Comparison of ENCODE assay signal across 43 mouse cellular contexts in the genomic region with DNA sequence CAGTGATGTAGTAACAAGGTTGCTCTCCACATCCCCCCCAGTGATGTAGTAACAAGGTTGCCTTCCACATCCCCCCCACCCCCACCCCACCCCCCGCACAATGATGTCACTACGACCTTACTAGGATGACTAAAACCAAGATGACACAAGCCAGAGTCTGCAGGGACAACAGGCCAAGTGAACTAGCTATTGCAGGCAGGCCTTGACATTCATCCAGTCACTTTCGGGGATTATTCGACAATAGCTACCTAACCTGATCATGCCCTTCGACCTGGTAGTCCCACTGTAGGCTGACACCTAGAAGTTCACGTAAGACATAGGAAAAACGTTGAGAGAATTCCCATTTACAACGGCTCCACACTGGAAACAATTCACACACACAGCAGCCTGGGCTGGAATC. TPM values are rescaled to one million over a fixed set of nuclear protein-coding genes. Genes with fewer than 3 reads are reported as not detected.
"Had no signal": no experiment of that assay in that cellular context is flagged by ENCODE, and none has a peak within 500 bp of the region (broad histone marks: within the 10 kb centered on the region; RNA-seq: fewer than 3 reads in every experiment).

No protein-coding gene starts in this region.

- H3K27ac ChIP-seq: heart, adult 2 months; heart, embryonic 13.5 days; heart, embryonic 15.5 days; hindbrain, embryonic 13.5 days; hindbrain, embryonic 15.5 days; hindbrain, postnatal 0 days; kidney, embryonic 15.5 days; kidney, postnatal 0 days; limb, embryonic 13.5 days; limb, embryonic 15.5 days; liver, embryonic 12.5 days; liver, embryonic 14.5 days had no signal

- H3K4me2 ChIP-seq: heart, embryonic 11.5 days; heart, embryonic 13.5 days; heart, embryonic 15.5 days; hindbrain, embryonic 13.5 days; hindbrain, embryonic 15.5 days; kidney, embryonic 15.5 days; limb, embryonic 13.5 days; limb, embryonic 15.5 days; liver, embryonic 12.5 days had no signal

- H3K9me3 ChIP-seq: heart, embryonic 13.5 days; heart, embryonic 15.5 days; hindbrain, embryonic 13.5 days; hindbrain, embryonic 15.5 days; kidney, embryonic 15.5 days; limb, embryonic 13.5 days; limb, embryonic 15.5 days; liver, embryonic 12.5 days had no signal

- H3K4me1 ChIP-seq: heart, embryonic 13.5 days; heart, embryonic 15.5 days; hindbrain, embryonic 13.5 days; hindbrain, embryonic 15.5 days; kidney, embryonic 15.5 days; limb, embryonic 13.5 days; limb, embryonic 15.5 days; liver, embryonic 12.5 days had no signal

- H3K9ac ChIP-seq: heart, embryonic 13.5 days; heart, embryonic 15.5 days; hindbrain, embryonic 13.5 days; hindbrain, embryonic 15.5 days; kidney, embryonic 15.5 days; limb, embryonic 13.5 days; limb, embryonic 15.5 days; liver, embryonic 12.5 days; liver, embryonic 14.5 days had no signal

- ATAC-seq: hindbrain, postnatal 0 days; intestine, embryonic 16.5 days; liver, embryonic 12.5 days had no signal

- H3K4me3 ChIP-seq: heart, adult 2 months; heart, embryonic 13.5 days; heart, embryonic 15.5 days; hindbrain, embryonic 13.5 days; hindbrain, embryonic 15.5 days; kidney, embryonic 15.5 days; limb, embryonic 13.5 days; limb, embryonic 15.5 days; liver, embryonic 12.5 days had no signal

- H3K27me3 ChIP-seq: heart, embryonic 13.5 days; hindbrain, embryonic 13.5 days; hindbrain, embryonic 15.5 days; kidney, embryonic 15.5 days; limb, embryonic 13.5 days; limb, embryonic 15.5 days; liver, embryonic 12.5 days had no signal

- DNase-seq: gastrocnemius, postnatal 14 days; gastrocnemius, postnatal 36 days; heart, adult 11 months; heart, adult 2 months; heart, postnatal 14 days; heart, postnatal 36 days; kidney, adult 11 months; kidney, adult 2 months; kidney, adult 9 months; kidney, postnatal 14 days; kidney, postnatal 36 days; layer of hippocampus, adult 9-11 months; layer of hippocampus, postnatal 36 days; left cerebral cortex, postnatal 4 days had no signal

- H3K36me3 ChIP-seq: heart, embryonic 13.5 days; heart, embryonic 15.5 days; hindbrain, embryonic 13.5 days; hindbrain, embryonic 15.5 days; kidney, embryonic 15.5 days; limb, embryonic 13.5 days; limb, embryonic 15.5 days; liver, embryonic 12.5 days had no signal

RNA-seq across cellular contexts. Expression of a gene that starts 37.6 kb away (rescaled TPM):
- total RNA-seq: gastrocnemius, adult 8-10 months; gastrocnemius, postnatal 14 days; gastrocnemius, postnatal 36 days; heart, adult 2 months; heart, postnatal 14 days; heart, postnatal 36 days; hematopoietic stem cell, adult 5-6 weeks; hindbrain, postnatal 0 days; layer of hippocampus, adult 18-20 months; layer of hippocampus, adult 8-10 months; layer of hippocampus, postnatal 14 days; layer of hippocampus, postnatal 36 days; left cerebral cortex, adult 18-20 months; left cerebral cortex, adult 8-10 months; left cerebral cortex, postnatal 10 days; left cerebral cortex, postnatal 25 days; left cerebral cortex, postnatal 4 days; liver, adult 2 months had no signal
- polyA plus RNA-seq: heart, adult 2 months; heart, embryonic 11.5 days; heart, embryonic 13.5 days; heart, embryonic 15.5 days; heart, postnatal 0 days; hindbrain, embryonic 11.5 days; hindbrain, embryonic 13.5 days; hindbrain, embryonic 15.5 days; hindbrain, postnatal 0 days; intestine, embryonic 14.5 days; intestine, embryonic 16.5 days; kidney, adult 2 months; kidney, embryonic 15.5 days; kidney, postnatal 0 days; large intestine, adult 2 months; limb, embryonic 11.5 days; limb, embryonic 13.5 days; limb, embryonic 15.5 days; liver, adult 2 months; liver, embryonic 12.5 days; liver, embryonic 14.5 days; liver, embryonic 16.5 days had no signal

RNA-seq across cellular contexts. Expression of a gene that starts 41.6 kb away (rescaled TPM):
- total RNA-seq: gastrocnemius, adult 8-10 months; gastrocnemius, postnatal 14 days; gastrocnemius, postnatal 36 days; heart, adult 2 months; heart, postnatal 14 days; heart, postnatal 36 days; hematopoietic stem cell, adult 5-6 weeks; layer of hippocampus, adult 18-20 months; layer of hippocampus, adult 8-10 months; layer of hippocampus, postnatal 14 days; layer of hippocampus, postnatal 36 days; left cerebral cortex, adult 18-20 months; left cerebral cortex, adult 8-10 months; left cerebral cortex, postnatal 10 days; left cerebral cortex, postnatal 25 days; left cerebral cortex, postnatal 4 days; liver, adult 2 months had no signal
- polyA plus RNA-seq: heart, adult 2 months; heart, embryonic 11.5 days; heart, embryonic 15.5 days; heart, postnatal 0 days; hindbrain, embryonic 11.5 days; hindbrain, embryonic 13.5 days; intestine, embryonic 14.5 days; intestine, embryonic 16.5 days; kidney, adult 2 months; kidney, embryonic 15.5 days; kidney, postnatal 0 days; large intestine, adult 2 months; limb, embryonic 13.5 days; limb, embryonic 15.5 days; liver, adult 2 months; liver, embryonic 12.5 days; liver, embryonic 14.5 days; liver, embryonic 16.5 days had no signal

RNA-seq across cellular contexts. Expression of a gene that starts 53.6 kb away (rescaled TPM):
- total RNA-seq: gastrocnemius, postnatal 36 days; heart, adult 2 months; heart, postnatal 14 days; heart, postnatal 36 days; hematopoietic stem cell, adult 5-6 weeks; hindbrain, postnatal 0 days; liver, adult 2 months had no signal
- polyA plus RNA-seq: heart, embryonic 11.5 days; heart, embryonic 13.5 days; heart, embryonic 15.5 days; hindbrain, embryonic 11.5 days; hindbrain, embryonic 13.5 days; hindbrain, embryonic 15.5 days; intestine, embryonic 14.5 days; intestine, embryonic 16.5 days; kidney, embryonic 15.5 days; kidney, postnatal 0 days; limb, embryonic 11.5 days; limb, embryonic 15.5 days; liver, adult 2 months; liver, embryonic 16.5 days had no signal
